Mouse (Mus musculus) macrophage (primary cell): ENCODE data around the gene Epb41l1. TPM values are rescaled to one million over a fixed set of nuclear protein-coding genes. Genes with fewer than 3 reads are reported as not detected.
A peak's percentile ranks its signal among the peaks of the same experiment; 100 is the strongest.
"Not testable (repeated sequence)": the region's sequence is repeated elsewhere in the genome, so short reads cannot be mapped to it uniquely, and the experiment has no call there.

Experiments used
- H3K27ac ChIP-seq: fragments of 350-480 bp; formaldehyde crosslinking; 2 replicates; pipeline ENCODE4 v1.9.0; 2021
- H3K36me3 ChIP-seq: fragments of 350-480 bp; formaldehyde crosslinking; 2 replicates; pipeline ENCODE4 v1.9.0; 2021; ENCODE audit errors: inconsistent target
- H3K4me3 ChIP-seq: fragments of 350-480 bp; formaldehyde crosslinking; 2 replicates; pipeline ENCODE4 v1.9.0; 2021; ENCODE audit errors: inconsistent target
- H3K79me2 ChIP-seq: fragments of 350-480 bp; formaldehyde crosslinking; 2 replicates; pipeline ENCODE4 v1.9.0; 2021; ENCODE audit errors: inconsistent target
- WGBS: methylation state at CpG from one replicate; pipeline ENCODE4 v1.1.7; 2026; ENCODE audit warnings: inconsistent platforms; ENCODE audit not compliant: missing documents; 5-methylcytosine and 5-hydroxymethylcytosine counted together
- polyA plus RNA-seq: library from polyadenylated mRNA; stranded (reverse); fragments of 250-400 nt; gene quantifications from 3 replicates; pipeline ENCODE4 v1.2.4, GENCODE M21; 2018; ENCODE audit warnings: inconsistent platforms
- total RNA-seq, 78 experiments: library from RNA; depleted of rRNA; stranded (reverse); fragments of 250-400 nt; gene quantifications; 1 replicate in 9 of 78; 2 replicates in 24 of 78; 3 replicates in 43 of 78; 4 replicates in 2 of 78; pipeline ENCODE4 v1.2.4; 2018; ENCODE audit warnings: inconsistent platforms in 56 of 78

Epb41l1 gene
- total RNA-seq (2018; cell fraction: chromatin; rRNA removed) = 100 to 1,000 TPM in 20 of 26 experiments, 10 to 100 TPM in 6; 35.4 to 394 (median 241) TPM
- total RNA-seq (2018; cell fraction: cytosol; rRNA removed) = 10 to 100 TPM; 41.8 to 99.8 (median 72.1) TPM
- total RNA-seq (2018; cell fraction: nucleus; rRNA removed) = 100 to 1,000 TPM in 14 of 26 experiments, 10 to 100 TPM in 12; 37.0 to 189 (median 102) TPM
- 52.1 to 100 TPM (median 53.9 TPM) in 3 replicates for polyA plus RNA-seq

DNA sequence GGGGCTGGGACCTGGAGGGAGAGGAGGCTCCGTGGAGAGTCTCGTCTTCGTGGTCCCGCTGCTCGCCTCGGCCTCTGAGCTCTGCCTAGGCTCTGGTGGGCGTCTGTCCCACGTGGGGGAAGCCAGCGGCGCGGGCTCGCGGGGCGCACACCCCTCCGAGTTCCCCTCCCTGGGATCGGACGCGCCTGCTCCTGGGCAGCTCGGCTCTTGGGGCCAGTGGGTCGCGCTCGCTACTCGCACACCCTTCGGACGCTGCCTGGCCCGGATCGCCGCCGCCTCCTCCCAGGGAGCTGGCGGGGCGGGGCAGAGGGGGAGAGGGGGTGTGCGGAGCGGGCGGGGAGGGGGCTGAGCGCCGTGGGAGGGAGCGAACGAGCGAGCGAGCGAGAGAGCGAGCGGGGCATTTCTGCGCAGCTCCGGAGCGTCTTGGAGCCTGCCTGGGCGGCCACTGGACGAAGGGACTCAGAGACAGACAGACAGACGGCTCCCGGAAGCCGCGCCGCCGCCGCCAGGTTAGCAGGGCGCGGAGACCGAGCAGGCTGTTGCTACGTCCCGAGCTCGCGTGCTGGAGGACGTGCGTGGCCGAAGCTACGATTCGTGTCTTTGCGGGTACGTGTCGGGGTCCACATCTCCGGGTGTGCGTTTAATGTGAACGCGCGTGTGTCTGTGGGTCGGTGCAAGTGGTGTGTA is at the start of gene Epb41l1:
TSS of gene Epb41l1 (plus strand) at position 216 of the 687 bp plus-strand sequence.
- WGBS = under 1% methylated on average over 69 of the region's 76 CpGs
- Histone ChIP-seq H3K79me2 (peaks cover 48% of the 10 kb centered on the region), H3K36me3 (peaks cover 9% of the 10 kb centered on the region; the same call in 1 of the 2 replicates), H3K4me3 (peak within 1 kb of the TSS; percentile 92), H3K27ac (peak within 1 kb of the TSS; percentile 97)

DNA sequence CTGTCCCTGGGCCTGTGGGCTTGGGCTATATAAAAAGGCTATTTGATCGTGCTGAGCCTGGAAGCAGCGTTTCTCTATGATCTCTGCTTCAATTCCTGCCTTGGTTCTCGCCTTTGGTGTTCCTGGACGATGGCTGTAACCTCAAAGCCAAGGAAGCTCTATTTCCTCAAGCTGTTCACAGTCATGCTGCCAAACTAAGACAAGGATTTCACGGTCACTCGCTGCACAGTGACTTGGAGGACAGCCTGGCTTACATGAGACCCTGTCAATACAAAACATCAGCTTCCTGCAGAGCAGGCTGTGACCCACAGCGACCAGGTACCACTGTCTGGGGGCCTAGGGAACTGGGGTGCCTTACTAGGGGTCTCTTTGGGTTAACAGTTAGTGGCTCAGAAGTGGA is 43.8 kb upstream of the Epb41l1 start:
- Histone ChIP-seq H3K4me3 (no peak overlapping the region), H3K27ac (no peak overlapping the region)
- 90% methylated on average over 7 of the region's 7 CpGs for WGBS

DNA sequence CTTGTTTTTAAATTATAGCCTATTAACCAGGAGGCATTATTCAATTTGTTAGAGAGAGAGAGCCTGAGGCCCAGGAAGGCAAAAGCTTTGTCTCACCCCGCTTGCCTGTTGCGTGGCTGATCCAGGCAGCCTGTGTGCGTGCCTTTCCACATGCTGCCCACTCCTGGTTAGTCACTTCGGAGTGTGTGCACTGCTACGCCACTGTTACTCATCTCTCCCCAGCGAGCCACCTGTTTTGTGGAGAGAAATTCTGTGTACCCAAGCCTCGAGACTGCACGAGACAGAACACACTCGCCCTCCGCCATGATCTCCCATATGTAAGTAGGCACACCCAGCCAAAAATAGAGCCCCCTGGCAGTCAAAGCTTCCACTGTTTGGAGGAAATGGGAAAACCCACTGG is 40.8 kb upstream of the Epb41l1 start:
- H3K79me2 ChIP-seq = no peaks in the 10 kb centered on the region
- WGBS = 96% methylated on average over 10 of the region's 10 CpGs
- H3K4me3 ChIP-seq = no peak overlapping the region
- no peak overlapping the region for H3K27ac ChIP-seq
- H3K36me3 ChIP-seq = no peaks in the 10 kb centered on the region

More for the DNA sequence above, 43.8 kb upstream of the Epb41l1 start:
- Histone ChIP-seq H3K36me3 (no peaks in the 10 kb centered on the region), H3K79me2 (no peaks in the 10 kb centered on the region)

DNA sequence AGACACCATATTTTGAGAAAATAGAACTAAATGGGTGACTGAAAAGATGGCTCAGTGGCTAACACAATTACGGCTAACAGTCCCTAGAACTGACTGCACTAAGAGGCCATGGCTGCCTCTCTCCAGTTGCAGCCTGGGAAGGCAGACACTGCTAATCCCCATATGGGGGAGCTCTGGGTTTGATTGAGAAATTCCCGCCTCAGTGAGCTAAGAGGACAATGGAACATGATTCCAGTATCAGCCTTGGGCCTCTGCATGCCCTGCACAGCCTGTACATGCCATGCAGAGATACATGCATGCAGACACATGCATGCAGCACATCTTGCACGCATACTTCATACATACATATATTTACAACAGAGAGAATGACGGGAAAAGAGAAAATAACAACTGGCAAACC is 39.4 kb upstream of the Epb41l1 start:
- WGBS = 93% methylated on average over 4 of the region's 4 CpGs
- Histone ChIP-seq H3K36me3 (no peaks in the 10 kb centered on the region), H3K27ac (no peak overlapping the region), H3K79me2 (no peaks in the 10 kb centered on the region), H3K4me3 (no peak overlapping the region)

DNA sequence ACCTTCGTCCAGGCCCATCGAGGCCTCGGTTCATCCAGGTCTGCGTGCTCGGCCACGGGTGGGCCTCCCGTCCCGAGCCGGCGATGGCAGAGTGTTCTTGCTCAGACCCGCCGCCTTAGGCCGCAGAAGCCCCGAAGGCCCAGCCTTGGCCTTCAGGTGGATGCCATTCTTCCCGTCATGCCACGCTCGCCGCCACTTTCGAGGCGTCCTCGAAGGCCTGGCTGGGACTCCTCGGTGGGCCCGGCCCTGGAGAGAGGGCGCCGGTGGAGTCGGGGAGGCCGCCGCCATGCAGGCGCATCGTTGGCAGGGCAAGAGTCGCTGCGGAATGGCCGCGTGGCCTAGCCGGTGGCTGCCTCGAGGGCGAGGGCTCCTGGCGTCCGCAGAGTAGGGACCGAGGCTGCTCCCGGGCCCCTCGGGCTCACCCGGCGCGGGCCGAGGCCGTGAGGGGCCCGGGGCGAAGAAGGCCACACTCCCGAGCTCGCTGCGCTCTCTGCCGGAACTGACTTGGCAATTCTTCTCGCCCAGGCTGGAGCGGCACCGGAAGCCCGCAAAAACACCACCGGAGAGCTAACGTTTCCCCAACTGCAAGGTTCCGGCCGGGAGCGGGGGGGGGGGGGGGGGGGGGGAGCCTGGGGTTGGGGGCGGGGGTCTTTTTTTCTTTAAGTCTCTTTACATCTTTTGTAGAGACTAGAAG is 28.1 kb upstream of the Epb41l1 start:
- peak overlapping the region; percentile 19; the same call in 1 of the 2 replicates for H3K27ac ChIP-seq
- not testable (repeated sequence) for H3K36me3 ChIP-seq, H3K4me3 ChIP-seq, H3K79me2 ChIP-seq
- 0% methylated on average over 1 of the region's 63 CpGs for WGBS

DNA sequence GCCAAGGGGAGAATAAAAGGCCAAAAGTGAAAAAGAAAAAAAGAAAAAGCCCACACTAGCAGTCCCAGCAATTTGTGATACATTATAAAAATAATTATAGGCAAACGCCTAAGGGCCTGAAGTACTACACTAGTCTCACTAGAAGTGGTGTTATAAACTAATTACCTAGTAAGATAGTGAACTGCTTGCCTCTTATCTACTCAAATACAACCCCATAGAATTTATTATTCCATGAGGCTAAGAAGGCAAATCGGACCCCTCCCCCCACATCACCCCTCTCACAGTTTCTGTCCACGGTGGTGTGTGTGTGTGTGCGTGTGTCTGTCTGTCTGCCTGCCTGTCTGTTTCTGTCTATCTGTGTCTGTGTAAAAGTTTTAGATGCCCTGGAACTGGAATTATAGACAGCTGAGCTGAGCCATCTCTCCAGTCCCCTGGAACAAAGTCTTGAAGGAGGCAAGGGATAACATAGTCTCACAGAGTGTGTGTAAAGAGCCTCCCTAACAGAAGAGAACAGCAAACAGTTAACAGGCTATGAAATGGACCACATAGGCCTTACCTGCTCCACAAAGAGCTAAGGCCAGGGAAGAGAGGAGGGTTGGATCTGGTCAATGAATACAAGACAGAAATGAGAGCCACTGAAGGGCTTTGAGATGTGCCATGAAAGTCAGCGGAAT is 27.4 kb upstream of the Epb41l1 start:
- H3K79me2 ChIP-seq = peaks cover 10% of the 10 kb centered on the region
- 63% methylated on average over 5 of the region's 5 CpGs for WGBS
- H3K36me3 ChIP-seq = no peaks in the 10 kb centered on the region
- peak overlapping the region; percentile 19; the same call in 1 of the 2 replicates for H3K27ac ChIP-seq
- H3K4me3 ChIP-seq = no peak overlapping the region

DNA sequence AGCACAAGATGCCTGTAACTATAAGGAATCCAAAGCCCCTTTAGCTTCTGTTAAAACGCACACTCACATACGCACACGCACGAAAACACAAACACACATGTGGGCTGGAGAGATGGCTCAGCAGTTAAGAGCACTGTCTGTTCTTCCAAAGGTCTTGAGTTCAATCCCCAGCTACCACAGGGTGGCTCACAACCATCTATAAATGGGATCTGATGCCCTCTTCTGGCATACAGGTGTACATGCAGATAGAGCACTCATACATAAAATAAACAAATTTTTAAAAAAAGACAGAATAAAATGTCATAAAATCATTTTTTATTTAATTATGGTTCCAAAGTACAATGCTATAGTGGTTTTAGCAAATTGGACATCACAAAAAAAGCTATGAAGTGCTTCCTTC is 26.4 kb upstream of the Epb41l1 start:
- H3K79me2 ChIP-seq = peaks cover 10% of the 10 kb centered on the region
- H3K27ac ChIP-seq = no peak overlapping the region
- H3K4me3 ChIP-seq = no peak overlapping the region
- WGBS = 100% methylated on average over 4 of the region's 4 CpGs
- H3K36me3 ChIP-seq = no peaks in the 10 kb centered on the region

DNA sequence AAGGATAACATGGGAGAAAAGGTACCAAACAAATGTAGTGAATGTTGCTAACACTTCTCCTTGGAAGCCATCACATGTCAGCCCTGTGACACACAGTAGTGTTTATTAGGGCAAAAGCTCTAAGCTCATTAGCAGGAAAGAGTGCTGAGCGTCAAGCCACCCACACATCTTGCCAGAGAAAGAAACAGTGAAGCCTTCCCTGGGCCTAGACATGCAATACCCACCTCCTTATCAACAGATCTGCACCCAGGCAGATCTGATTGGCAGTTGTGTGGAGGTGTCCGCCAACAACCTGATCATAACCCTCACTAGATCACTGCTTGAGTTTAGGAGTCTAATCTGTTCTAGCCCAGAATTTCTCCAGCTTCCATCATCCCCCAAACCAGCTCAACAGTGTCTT is 24.6 kb upstream of the Epb41l1 start:
- no peak overlapping the region for H3K4me3 ChIP-seq
- no peak overlapping the region for H3K27ac ChIP-seq
- 93% methylated on average over 2 of the region's 2 CpGs for WGBS
- H3K36me3 ChIP-seq = no peaks in the 10 kb centered on the region
- H3K79me2 ChIP-seq = peaks cover 10% of the 10 kb centered on the region

DNA sequence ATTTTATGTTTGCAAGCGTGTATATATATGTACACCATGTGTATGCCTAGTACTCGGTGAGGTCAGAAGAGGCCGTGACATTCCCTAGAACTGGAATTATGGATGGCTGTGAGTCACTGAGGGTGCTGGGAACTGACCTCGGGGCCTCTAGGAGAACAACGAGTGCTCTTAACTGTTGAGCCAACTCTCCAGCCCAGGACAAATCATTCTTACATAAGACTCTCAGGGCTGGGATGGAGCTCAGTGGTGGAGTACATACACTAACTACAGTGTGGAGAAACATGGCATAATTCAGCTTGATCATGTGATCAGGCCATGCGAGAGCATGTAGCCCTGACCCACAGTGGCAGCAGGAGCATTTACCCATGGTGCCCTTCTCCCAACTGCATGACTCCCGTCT is 22.7 kb upstream of the Epb41l1 start:
- Histone ChIP-seq H3K79me2 (no peaks in the 10 kb centered on the region), H3K36me3 (no peaks in the 10 kb centered on the region), H3K27ac (no peak overlapping the region), H3K4me3 (no peak overlapping the region)
- 92% methylated on average over 7 of the region's 7 CpGs for WGBS

DNA sequence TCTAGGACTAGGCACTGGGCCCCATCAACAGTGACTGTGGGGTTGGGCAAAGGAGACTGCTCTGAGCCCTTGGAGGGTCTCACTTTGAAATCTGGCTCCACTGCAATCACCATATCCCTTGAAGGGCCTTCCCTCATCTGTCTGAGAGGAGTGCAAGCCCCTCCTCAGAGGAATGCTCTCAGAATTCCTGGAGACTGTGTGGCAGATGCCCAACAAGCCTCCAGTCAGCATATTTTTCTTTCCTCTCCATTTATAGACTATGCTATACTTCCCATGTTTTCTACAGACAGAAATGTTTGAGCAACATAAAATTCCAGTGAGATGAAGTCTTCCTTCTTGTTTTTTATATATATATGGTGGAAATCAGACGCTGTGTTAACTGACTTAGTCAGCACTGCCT is 21.2 kb upstream of the Epb41l1 start:
- Histone ChIP-seq H3K36me3 (no peaks in the 10 kb centered on the region), H3K4me3 (no peak overlapping the region), H3K79me2 (no peaks in the 10 kb centered on the region), H3K27ac (no peak overlapping the region)
- WGBS = 85% methylated on average over 1 of the region's 1 CpGs

DNA sequence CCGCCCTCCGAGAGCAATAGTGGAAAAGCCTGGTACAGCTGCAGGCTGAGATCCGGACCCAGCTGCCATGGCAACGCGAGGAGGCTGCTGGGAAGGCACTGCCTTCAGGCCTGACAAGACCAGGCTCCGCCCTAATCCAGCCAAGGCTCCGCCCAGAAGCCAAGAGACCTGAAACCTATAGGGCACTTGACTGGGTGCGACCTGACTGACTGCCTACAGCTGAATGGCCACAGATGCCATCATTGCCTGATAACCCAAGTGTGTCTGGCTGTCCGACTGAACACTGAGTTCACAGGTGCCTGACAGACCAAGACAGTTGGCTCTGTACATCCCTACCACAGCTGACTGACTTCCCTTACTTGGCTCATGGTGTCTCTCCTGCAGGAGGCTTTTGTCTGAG is 19.4 kb upstream of the Epb41l1 start:
- 39% methylated on average over 4 of the region's 9 CpGs for WGBS
- no peak overlapping the region for H3K4me3 ChIP-seq
- H3K79me2 ChIP-seq = no peaks in the 10 kb centered on the region
- H3K27ac ChIP-seq = no peak overlapping the region
- no peaks in the 10 kb centered on the region for H3K36me3 ChIP-seq

DNA sequence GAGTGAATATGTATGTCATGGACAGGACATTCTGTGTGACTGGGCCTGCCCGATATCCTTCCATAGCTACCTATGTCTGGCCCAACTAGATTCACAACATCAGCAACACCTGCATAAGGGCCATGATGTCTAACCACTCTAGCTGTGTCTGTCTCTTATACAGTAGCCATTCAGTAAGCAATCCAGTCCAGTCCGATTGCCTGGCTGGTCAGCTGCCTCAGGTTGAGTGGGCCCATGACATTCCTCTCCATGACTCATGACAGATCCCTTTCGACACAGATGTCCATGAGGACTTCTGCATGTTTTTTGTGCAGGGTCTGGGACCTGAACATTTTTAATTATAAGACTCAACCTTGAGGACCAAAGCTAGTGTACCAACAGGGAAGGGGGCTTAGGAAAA is 18.7 kb upstream of the Epb41l1 start:
- no peak overlapping the region for H3K4me3 ChIP-seq
- H3K27ac ChIP-seq = no peak overlapping the region
- H3K79me2 ChIP-seq = no peaks in the 10 kb centered on the region
- no peaks in the 10 kb centered on the region for H3K36me3 ChIP-seq
- WGBS = 100% methylated on average over 3 of the region's 3 CpGs

DNA sequence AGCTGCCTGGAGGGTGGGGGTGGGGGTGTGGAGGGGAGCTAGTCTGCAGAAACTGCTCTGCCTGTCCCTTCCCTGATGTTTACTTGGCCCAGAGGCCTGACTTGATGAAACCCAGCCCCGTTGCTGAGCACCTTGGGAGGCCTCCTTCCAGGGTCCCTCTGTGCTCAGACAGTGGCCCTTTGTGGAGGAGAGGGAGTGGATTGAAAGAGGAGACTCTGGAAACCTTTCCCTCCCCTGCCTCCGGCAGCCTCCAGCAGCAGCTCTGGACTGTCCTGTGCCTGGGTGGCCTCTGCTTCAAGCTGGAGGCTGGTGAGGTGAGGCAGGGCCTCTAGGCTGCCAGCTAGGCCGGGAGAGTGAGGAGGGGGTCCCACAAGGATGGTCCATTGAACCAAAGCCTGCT is 13.7 kb upstream of the Epb41l1 start:
- Histone ChIP-seq H3K36me3 (no peaks in the 10 kb centered on the region), H3K4me3 (no peak overlapping the region), H3K79me2 (no peaks in the 10 kb centered on the region), H3K27ac (no peak overlapping the region)
- 80% methylated on average over 3 of the region's 3 CpGs for WGBS

DNA sequence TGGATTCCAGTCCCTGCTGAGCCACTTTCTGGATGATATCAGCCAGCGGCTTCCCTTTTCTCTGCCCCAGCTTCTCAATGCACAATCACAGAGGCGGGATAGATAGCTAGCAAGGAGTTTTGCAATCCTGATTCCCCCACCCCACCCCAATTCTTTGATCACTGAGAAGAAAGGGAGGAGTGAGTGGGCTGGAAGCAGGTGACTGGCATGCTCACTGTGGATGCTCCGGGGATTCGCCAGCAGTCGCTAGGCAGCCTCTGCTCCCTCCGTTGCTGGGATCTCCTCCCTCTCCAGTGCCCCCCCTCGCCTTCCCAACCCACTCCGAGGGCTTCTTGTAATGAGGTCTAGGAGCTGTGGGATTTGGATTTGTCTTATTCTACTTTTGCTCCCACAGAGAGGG is 12.5 kb upstream of the Epb41l1 start:
- Histone ChIP-seq H3K79me2 (no peaks in the 10 kb centered on the region), H3K27ac (no peak overlapping the region), H3K4me3 (no peak overlapping the region), H3K36me3 (no peaks in the 10 kb centered on the region)
- WGBS = 80% methylated on average over 8 of the region's 8 CpGs

DNA sequence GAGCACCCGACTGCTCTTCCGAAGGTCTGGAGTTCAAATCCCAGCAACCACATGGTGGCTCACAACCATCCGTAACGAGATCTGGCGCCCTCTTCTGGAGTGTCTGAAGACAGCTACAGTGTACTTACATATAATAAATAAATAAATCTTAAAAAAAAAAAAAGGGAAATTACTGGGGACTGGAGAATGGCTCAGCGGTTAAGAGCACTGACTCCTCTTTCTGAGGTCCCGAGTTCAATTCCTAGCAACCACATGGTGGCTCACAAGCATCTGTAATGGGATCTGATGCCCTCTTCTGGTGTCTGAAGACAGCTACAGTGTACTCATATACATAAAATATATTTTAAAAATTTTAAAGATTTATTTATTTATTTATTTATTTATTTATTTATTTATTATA is 9.4 kb upstream of the Epb41l1 start:
- H3K79me2 ChIP-seq, H3K36me3 ChIP-seq, H3K27ac ChIP-seq, H3K4me3 ChIP-seq: not testable (repeated sequence)
- WGBS = 34% methylated on average over 2 of the region's 7 CpGs
